Mouse (Mus musculus) left cerebral cortex, adult 18-20 months (tissue): ENCODE data around the gene Rassf2. TPM values are rescaled to one million over a fixed set of nuclear protein-coding genes. Genes with fewer than 3 reads are reported as not detected.
A peak's percentile ranks its signal among the peaks of the same experiment; 100 is the strongest.

Experiments
- DNase-seq, 2 experiments: peaks; one replicate each; pipeline ENCODE4 v3.0.0; 2021 to 2022; ENCODE audit warnings: low spot score in 2 of 2, mixed read lengths in 1 of 2
- total RNA-seq, 2 experiments: library from RNA; stranded (reverse); gene quantifications; 2 replicates each; pipeline ENCODE4 v1.2.3; 2021

Gene Rassf2
- total RNA-seq, 2 experiments from 2014 or later: 42.8 to 47.5 TPM

DNA sequence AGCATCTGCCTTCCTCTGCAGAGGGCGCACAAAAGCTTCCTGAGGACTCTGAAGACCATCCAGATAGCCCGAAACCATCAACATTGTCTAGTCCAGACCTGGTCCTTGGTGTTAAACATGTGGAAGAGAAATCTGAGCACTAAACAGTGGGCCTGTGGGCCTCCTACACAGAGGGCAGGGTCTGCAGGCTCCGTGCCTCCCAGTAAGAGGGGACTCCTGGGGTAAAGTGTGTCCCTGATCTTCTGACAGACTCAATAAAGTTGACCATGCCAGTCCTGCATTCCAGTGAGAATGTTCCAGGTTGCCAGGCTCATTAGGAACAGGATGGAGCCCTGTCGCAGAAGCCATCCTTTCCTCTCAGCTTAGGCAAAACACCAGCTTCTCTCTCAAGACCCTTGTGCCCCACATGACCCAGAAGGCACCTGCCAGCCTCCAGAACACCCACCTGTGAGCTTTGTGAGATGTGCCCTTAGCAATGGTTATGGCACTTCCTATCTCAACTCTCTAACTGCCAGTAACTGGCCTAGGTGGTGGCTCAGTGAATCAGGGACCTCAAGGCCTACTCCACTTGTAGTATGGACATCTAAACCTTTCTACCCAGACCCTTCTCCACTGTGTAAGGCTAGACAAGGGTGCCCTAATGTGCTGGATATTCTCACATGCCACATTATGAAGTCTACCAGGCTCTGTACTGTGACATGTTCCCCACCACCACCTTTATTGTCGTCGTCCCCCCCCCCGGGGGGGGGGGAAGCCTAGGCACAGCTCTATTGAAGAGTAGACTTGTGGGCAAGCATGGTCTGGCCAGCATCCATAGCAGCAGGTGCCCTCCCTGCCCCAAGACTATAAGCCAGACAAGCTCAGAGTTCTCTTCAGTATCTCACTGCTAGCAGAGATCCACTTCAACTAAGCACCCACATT lies 73.5 kb downstream of the Rassf2 start:
- no peak for DNase-seq

DNA sequence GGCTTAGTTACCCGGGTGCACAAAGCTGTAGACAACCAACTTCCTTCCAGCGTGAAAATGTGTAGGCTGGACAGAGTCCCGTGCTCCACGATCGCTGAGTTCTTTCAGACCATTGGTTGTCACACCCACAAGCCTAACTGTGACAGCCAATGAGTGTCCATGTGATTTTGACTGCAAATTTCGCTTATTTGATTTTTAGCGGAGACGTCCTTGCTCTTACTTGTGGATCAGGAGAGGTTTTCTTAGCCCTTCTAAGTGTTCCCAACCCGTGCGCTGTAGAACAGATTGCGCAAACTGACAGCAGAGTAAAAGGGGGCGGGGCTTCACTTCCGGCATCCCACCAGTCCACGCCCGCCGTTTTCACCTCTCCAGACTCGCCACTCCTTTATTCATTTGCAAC lies 74.8 kb downstream of the Rassf2 start:
- DNase-seq: no peak

DNA sequence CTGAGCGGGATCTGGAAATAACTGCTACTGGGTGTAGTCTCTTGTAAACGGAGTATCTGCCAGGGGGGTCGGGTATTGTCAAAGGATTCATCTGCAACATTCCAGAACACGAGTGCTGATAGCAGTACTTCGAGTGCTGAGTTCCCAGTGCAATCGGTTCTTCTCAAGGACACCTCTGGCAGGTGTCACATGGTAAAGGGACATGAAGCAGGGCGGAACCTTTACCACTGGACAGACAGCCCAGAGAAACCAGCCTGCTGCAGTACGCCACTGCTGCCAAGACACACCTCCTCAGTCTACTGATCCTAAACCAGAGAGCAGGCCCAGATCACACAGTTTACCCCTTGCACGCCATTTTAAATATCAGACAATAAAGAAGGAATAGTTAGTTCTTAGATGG lies 75.2 kb downstream of the Rassf2 start:
- DNase-seq: no peak

DNA sequence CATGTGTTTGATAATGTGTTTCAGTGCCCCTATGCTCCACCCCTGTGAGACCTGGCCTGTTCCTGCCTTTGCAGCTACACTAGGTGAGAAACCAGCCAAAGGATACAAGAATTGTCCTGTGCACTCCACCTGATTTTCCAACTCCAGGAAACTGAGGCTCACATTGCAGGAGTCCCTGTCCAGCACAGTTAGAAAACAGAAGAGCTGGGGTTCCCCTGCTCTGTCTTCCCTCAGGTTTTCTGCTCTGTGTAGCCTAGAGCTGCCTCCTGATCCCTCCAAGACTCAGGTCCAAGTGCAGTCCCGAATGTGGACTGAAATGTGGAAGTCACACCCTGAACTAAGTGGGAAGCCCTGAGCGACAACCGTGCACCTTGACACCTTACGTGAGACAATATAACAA lies 76.3 kb downstream of the Rassf2 start:
- no peak for DNase-seq

GRCm38 (mm10) chr2:131952961-131953538 lies 77.0 kb downstream of the Rassf2 start:
- no peak for DNase-seq

- DNase-seq: no peak
Measured at GRCm38 (mm10) chr2:131952456-131952855, 77.6 kb downstream of the Rassf2 start.

DNA sequence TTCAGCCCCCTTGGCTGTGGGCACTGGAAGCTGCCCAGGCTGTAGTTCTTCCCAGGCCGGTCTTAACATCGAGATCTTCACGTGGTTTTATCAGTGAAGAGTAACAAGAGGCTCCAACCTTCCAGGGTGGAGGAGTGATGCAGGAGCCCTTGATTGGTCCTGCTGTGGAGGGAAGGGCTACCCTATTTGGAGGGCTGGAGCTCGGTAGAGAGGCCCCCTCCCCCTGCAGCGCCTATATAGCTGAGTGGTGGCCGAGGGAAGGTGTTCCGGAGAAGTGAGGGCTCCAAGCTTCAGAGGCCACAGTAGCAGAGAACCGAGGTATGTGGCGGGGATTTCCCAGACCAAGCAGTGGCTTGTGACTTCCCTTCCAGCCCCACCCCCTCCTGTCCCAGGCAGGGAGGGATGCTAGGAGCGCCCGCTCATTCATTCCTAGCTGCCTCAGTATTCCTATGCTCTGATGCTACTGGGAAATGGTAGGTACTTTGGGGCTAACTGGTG lies 79.4 kb downstream of the Rassf2 start, which contains the start of gene Prnd:
TSS of gene Prnd (plus strand) at position 264 of the 498 bp plus-strand sequence.
- peak in 1 of 2 experiments; percentile 0 for DNase-seq

DNA sequence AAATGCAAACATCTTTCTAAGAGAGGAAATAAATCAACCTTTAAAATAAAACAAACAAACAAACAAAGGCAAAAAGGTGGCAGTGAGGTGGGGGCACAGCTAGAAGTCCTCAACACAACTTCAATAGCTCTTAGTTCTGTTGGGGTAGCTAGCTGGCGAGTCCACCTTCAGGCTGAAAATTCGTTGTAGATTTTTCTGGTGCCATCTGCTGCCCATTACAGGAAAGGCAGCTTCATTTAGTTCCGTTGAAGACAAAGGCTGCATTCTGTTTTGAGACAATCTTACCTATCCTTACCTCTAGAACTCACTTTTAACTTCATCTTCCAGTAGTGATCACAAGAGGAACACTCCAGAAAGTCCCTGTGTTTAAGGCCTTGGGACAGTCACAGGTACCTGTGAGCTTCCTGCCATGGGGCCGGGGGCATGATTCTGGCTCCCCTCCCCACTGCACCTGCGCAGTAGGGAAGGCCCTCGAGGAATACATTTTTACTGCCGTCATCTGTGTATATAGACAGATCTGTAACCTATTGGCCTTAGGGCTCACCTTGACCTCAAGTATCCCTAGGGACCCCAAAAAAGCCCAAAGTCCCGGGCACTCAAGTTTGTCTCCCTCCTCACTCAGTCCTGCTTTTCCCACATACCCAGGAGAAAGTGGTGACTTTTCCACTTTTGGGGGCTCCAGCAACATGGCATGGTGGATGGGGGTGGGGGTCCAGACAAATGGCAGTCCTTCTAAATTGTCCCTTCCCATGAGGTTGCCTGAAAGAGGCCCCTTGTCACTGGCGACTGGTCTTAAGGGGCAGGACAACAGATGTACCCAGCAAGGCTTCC lies 80.1 kb downstream of the Rassf2 start:
- peak; percentile 70 to 72 for DNase-seq

DNA sequence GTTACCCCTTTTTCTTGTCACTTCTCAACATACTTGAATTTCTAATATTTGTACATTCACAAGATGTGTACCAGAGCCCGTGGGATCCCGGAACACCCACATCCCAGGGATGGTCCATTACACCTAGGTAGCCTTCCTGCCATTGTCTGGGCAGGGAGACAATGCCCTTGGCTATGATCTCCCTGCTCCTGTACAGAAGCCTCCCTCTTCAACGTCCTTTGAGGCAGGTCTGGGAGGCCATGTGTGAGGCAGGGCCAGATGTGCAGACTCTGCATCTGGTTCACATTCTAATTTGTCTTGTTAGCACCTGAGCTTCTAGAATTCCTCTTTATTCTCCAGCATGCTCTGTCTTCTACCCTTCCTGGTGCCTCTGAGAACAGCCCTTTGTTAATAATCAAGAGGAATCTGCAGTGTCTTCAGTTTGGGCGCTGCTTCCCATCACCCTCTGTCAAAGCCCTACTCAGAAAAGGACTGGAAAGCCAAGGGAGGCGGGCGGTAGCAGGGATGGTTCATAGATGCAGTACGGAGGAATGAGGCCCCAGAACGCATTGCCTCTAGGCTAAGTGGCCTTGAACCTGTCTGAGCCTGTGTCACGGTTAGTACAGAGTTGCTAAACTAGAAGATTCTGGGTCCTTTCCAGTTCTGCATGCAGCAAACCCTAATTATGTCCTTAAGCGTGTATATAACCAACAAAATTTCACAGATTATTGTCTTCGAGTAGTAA lies 81.0 kb downstream of the Rassf2 start:
- no peak for DNase-seq

DNA sequence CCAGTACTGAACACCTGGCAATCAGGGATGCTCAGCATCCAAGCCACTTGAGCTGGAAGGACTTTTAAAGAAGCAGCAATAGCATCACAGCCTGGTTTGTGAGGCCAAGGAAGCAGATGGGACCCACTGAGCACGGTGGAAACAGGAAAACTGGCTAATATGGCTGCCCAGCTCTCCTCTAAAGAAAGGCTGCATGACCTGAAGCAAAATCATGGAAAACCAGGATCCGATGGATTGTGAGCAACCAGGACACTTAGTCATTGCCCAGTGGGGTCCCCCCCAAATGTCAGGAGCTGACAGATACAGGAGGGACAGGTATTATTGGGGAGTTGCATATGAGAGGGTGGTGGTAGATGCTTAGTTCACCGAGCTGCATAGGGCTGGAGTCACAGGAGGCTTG lies 81.9 kb downstream of the Rassf2 start:
- DNase-seq: no peak

DNA sequence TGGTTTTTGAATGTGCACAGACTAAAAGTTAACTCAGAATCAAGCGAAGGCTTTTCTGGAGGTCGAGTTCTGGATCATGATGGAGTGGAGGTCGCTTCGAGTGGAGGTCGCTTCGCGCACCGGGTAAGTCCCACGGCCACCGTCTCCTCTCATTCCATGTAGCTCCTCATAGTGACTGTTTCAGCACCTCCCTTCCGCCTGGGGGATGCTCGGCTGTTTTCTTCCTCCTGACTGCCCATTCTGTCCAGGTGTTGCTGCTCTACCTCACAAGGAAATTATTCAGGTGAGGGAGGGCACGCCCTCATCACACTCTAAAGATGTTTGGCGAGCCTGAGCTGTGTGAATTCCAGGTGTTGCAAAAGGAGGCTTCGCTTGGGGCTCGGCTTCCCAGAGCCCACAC lies 83.7 kb downstream of the Rassf2 start:
- no peak for DNase-seq

DNA sequence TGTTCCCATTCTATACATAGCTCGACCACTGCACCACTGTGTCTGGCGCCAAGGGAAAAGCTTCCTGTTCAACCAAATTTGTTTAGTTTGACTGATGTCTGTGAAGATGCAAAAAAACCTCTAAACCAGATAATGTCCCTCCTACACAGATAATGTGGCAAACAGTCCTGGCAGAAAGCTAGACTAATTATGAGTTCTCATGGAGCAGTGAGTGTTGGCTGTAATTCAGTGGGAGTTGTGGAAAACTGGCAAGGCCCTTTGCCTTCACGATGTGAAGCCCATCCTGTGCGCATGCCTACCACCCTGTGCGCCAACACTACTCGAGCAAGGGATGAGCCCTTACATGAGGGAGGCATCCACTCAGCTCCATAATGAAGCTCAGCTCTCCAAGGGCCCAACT lies 84.3 kb downstream of the Rassf2 start:
- DNase-seq: no peak

- DNase-seq: no peak
Measured at GRCm38 (mm10) chr2:131945225-131945624, 84.8 kb downstream of the Rassf2 start.

DNA sequence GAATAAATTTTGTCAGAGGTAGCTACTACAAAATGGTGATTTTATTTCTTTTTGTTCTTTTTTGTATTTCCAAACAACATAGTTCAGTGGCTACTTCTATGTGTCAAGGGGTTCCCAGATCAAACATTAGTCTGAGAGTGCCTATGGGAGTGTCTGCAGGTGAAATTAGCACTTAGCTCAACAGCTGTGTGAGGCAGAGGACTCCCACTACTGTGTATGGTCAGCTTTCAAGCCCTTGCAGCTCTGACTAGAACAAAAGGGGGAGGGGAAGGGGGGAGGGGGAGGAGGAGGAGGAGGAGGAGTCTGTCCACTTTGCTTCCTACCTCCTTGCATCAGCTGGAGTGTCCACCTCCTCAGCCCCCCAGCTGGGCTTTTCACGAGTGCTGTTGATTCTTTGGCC lies 85.7 kb downstream of the Rassf2 start:
- no peak for DNase-seq

- no peak for DNase-seq
Measured at GRCm38 (mm10) chr2:131941501-131941900, 88.6 kb downstream of the Rassf2 start.

DNA sequence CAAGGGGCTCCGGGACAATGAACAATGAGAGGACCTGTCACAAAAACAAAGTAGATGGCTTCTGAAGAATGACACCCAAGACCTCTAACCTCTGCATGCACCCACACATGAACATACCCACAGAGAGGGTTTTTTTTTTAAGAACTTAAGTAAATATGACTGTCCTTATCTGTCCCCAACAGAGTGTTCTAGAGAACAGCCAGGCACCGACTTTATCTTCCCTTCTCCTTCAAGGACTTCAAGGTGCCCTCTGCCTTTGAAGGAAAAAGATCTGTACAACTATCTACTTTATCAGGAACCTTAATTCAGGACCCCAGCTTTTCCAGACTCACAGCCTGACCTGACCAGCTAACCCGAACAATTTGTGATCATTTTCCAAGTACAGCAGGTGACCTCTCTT lies 89.6 kb downstream of the Rassf2 start:
- no peak for DNase-seq

Other genes with a start within 250 kb of the Rassf2 start
- gene Erv3, start 170.5 kb downstream of the Rassf2 start, total RNA-seq: under 1 TPM; 0.09 to 0.23 TPM
- gene Prnp, start 120.3 kb downstream of the Rassf2 start, total RNA-seq: 100 to 1,000 TPM; 867 to 903 TPM
- gene Prn, start 120.3 kb downstream of the Rassf2 start, total RNA-seq: not detected
- gene Prnd, start 79.4 kb downstream of the Rassf2 start, total RNA-seq: not detected
- gene Slc23a2, start 114.8 kb upstream of the Rassf2 start, total RNA-seq: 100 to 1,000 TPM; 137 to 143 TPM
- 10 to 100 TPM; 33.7 to 36.4 TPM for gene Tmem230, start 217.5 kb upstream of the Rassf2 start, total RNA-seq
- 10 to 100 TPM; 45.8 to 48.0 TPM for gene Pcna, start 223.1 kb upstream of the Rassf2 start, total RNA-seq
- gene Cds2, start 232.9 kb upstream of the Rassf2 start, total RNA-seq: 100 to 1,000 TPM; 251 to 285 TPM